Mouse (Mus musculus): ENCODE measurements around the gene Mapk8ip1.

GRCm38 (mm10) chr2:92400682-92401081 is 381 bp downstream of the Mapk8ip1 start:
- no peak for TF ChIP-seq CTCF (IDR thresholded peaks at IDR 0.05)
- TF ChIP-seq POLR2A (IDR thresholded peaks at IDR 0.05; ENCODE audit: insufficient read depth, low read depth, low read length): no peak
